Mouse (Mus musculus) liver, adult 2 months (tissue): ENCODE data around the gene Serpinf2.

Source experiments
- CTCF ChIP-seq: fragments of 200-500 bp; IDR thresholded peaks from 2 replicates; pipeline ENCODE4 v1.5.1; 2011; ENCODE audit warnings: low read depth, low read length, control low read depth
- POLR2A ChIP-seq: fragments of 200-500 bp; IDR thresholded peaks from 2 replicates; pipeline ENCODE4 v1.6.1; 2011; ENCODE audit warnings: low read length, control low read depth; ENCODE audit not compliant: insufficient read depth; ENCODE audit errors: extremely low read depth

DNA sequence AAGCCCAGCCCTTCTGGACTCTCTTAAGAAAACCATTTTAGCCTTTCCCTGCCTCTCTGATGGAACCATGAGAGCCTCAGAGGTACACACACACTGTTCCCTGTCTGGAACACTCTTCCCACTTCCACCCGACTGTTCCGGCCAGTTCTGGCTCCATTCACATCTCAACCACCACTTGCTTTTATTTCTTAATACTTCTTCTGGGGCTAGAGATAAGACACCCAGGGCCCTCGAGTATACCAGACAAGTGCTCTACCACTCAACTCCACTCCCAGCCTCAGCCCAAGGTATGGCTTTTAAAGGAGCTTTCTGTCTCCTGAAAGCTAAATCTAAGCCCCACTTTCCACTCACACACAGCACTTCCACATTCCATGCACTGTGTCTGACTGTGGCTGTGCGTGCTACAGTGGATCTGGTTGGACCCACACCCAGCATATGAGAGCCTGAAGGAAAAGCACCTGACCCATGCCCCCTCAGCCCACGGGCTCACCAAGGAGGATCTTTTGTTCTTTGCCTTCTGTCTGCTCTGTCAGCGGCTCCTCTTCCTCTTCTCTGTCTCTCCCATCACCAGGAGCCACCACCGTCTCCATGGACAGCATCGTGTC lies 11.0 kb upstream of the Serpinf2 start:
- TF ChIP-seq CTCF, result no peak
- TF ChIP-seq POLR2A, result no peak
